Mouse (Mus musculus): ENCODE data around the gene Tpd52l1. TPM values are rescaled to one million over a fixed set of nuclear protein-coding genes. Genes with fewer than 3 reads are reported as not detected.

Tpd52l1 gene
- polyA plus RNA-seq (2015; fragmentation: Nextera tagmentation; extraction: Ambion mirVana): 31.7 and 35.8 TPM in 2 replicates

DNA sequence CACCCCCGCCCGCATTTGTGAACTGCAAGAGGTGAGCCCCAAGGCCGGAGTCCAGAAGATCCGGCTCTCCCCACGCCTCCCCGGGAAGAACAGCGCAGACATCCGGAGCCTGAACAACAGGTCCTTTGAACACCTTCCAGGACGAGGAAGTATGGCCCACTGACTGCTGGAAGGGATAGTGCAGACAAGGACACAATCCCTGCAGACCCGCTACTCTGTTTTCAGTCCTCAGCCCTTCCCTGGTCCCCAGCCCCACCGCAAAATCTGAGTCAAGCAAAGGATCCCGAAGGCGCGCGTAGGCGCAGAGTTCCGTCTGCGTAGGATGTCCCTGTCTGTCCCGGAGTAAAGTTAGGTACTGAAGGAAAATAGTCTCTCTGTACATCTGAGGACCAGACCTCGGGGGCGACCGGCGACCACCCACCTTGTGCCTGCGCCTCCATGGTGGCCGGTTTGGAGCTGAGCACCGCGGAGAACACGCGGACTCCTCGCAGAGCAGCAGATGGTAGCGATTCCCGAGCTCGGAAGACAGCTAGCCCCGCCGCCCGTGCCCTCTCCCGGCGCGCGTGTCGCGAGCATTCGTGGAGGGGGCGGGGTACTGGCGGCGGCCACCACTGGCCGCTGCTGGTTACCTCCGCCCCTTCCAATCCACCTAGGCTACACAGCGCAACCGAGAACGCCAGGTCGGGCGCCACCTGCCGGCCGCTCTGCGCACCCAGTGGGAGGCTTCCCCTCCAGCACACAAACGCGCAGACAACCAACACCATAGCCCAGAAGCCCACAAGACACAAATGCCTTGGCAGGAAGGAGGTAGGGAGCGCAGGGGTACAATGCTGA, at the start of gene Tpd52l1:
Tpd52l1 (minus strand) TSS at position 668 of the 834 bp plus-strand sequence.
- ATAC-seq (ENCODE audit: low FRiP score, low TSS enrichment): peak; percentile 99
- peak within 1 kb of the TSS; percentile 32; the same call in 1 of the 2 replicates for H3K27ac ChIP-seq (ENCODE audit: low read length)
- peak within 1 kb of the TSS; percentile 71 for H3K9ac ChIP-seq (replicated peaks; ENCODE audit: low read length)
- H3K9me3 ChIP-seq (ENCODE audit: low read length): no peaks in the 10 kb centered on the region
- H3K4me3 ChIP-seq (ENCODE audit: low read length): peak within 1 kb of the TSS; percentile 57
- 1% methylated on average over 59 of the region's 59 CpGs for WGBS
- no peaks in the 10 kb centered on the region for H3K27me3 ChIP-seq (ENCODE audit: insufficient read depth, low read length)
- H3K36me3 ChIP-seq (ENCODE audit: insufficient read depth, low read length): no peaks in the 10 kb centered on the region
- no peaks in the 10 kb centered on the region for H3K4me1 ChIP-seq (ENCODE audit: insufficient read depth, low read length)
- peak within 1 kb of the TSS; percentile 72 for H3K4me2 ChIP-seq (replicated peaks; ENCODE audit: low read depth, low read length)

DNA sequence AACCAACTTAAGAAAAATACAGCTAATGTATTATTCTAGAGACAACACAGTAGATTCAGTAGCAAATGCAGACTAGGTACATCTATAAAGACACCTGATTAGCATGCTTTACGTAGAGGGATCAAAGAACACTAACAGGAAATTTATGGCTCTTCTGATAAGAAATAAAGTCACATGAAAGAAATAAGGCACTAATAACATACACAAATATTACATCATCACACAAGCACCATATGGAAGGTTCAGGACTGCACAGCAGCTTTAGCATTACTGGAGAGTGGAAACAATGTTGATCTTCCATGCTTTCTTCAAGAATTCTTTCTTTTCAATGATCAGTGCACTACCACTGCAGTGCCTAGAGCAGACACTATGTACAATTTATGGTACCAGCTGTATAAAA, 48.5 kb upstream of the Tpd52l1 start:
- Histone ChIP-seq H3K27ac (ENCODE audit: low read length) (no peak overlapping the region), H3K27me3 (ENCODE audit: insufficient read depth, low read length) (no peaks in the 10 kb centered on the region), H3K9ac (replicated peaks; ENCODE audit: low read length) (no peak overlapping the region), H3K9me3 (ENCODE audit: low read length) (no peaks in the 10 kb centered on the region), H3K36me3 (ENCODE audit: insufficient read depth, low read length) (peaks cover 4% of the 10 kb centered on the region), H3K4me3 (ENCODE audit: low read length) (no peak overlapping the region), H3K4me2 (replicated peaks; ENCODE audit: low read depth, low read length) (no peak overlapping the region), H3K4me1 (ENCODE audit: insufficient read depth, low read length) (no peaks in the 10 kb centered on the region)
- 83% methylated on average over 1 of the region's 1 CpGs for WGBS
- no peak for ATAC-seq (ENCODE audit: low FRiP score, low TSS enrichment)

DNA sequence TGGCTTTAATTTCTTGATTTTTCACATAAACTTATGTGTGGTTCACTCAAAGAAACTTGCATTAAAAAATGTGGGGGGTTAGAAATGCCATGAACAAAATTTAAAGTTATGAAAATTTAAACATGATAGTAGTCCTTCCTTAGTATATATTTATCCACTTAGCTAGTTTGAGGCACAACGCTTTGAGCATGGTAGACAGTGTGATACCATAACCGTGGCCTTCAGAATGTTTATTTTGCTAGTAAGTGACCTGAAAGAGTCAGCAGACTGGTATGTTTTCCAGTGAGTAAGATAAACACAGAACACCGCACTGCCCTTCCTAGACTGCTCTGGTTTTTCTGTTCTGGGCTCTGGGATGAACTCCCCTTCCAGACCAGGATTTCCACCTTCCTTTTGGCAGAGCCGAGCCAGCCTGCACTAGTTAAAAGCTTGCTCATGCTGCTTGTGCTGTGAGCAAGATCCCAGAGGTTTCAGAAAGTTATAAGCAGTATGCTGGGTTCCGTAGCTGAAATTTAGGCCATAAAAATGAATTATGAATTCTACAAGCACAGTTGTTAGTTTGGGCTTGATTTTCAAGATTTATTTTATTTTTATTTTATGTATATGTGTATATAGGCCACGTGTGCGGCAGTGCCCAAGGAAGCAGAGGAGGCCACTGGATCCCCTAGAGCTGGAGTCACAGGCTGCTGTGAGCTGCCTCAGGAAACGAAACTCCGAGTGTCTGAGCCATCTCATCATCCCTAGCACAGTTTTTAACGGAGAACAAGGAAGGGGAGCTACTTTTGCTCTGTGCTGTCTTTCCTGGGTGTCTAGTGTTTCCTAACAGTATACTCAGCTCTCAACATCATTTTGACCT, 21.5 kb upstream of the Tpd52l1 start:
- Histone ChIP-seq H3K9me3 (ENCODE audit: low read length) (no peaks in the 10 kb centered on the region), H3K4me1 (ENCODE audit: insufficient read depth, low read length) (0 out of 2 replicates have a peak, but pooled peaks cover 3% of the 10 kb centered on the region), H3K27me3 (ENCODE audit: insufficient read depth, low read length) (no peaks in the 10 kb centered on the region), H3K36me3 (ENCODE audit: insufficient read depth, low read length) (no peaks in the 10 kb centered on the region), H3K4me3 (ENCODE audit: low read length) (no peak overlapping the region), H3K27ac (ENCODE audit: low read length) (no peak overlapping the region), H3K9ac (replicated peaks; ENCODE audit: low read length) (no peak overlapping the region), H3K4me2 (replicated peaks; ENCODE audit: low read depth, low read length) (no peak overlapping the region)
- peak; percentile 61 for ATAC-seq (ENCODE audit: low FRiP score, low TSS enrichment)
- 32% methylated on average over 10 of the region's 10 CpGs for WGBS

DNA sequence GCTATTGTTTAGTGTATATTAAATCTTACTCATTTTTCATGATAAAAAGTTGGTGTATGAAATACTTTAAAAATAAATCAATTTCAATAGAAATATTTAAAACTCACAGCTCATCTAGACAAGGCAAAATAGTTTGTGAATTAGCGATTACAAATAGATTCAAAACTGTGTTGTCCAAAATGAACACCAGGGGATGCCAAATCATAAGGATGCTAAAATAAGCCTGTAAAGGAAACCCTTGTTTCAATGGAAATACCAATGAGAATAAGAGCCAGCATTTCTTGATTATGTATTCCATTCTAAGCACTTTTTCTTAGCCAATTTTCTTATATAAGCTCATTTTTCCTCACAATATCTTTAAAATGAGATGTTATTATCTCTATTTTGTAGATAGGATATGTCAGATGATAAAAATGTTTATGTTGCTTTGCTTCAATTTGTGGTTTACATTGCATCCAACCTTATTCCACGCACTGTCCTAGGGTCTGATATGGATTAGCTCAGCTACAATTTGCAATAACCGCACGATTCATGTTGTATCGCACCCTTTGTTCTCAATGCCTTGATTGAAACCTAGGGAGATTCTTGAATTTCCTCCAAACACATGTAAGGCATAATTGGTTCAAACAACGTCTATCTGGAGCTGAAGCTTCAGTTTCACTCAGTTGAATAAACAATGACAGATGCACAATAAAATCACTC, 20.2 kb upstream of the Tpd52l1 start:
- no peaks in the 10 kb centered on the region for H3K36me3 ChIP-seq (ENCODE audit: insufficient read depth, low read length)
- WGBS: 84% methylated on average over 6 of the region's 6 CpGs
- no peak overlapping the region for H3K4me2 ChIP-seq (replicated peaks; ENCODE audit: low read depth, low read length)
- H3K27me3 ChIP-seq (ENCODE audit: insufficient read depth, low read length): no peaks in the 10 kb centered on the region
- H3K9me3 ChIP-seq (ENCODE audit: low read length): no peaks in the 10 kb centered on the region
- ATAC-seq (ENCODE audit: low FRiP score, low TSS enrichment): no peak
- H3K4me1 ChIP-seq (ENCODE audit: insufficient read depth, low read length): 0 out of 2 replicates have a peak, but pooled peaks cover 3% of the 10 kb centered on the region
- no peak overlapping the region for H3K4me3 ChIP-seq (ENCODE audit: low read length)
- H3K9ac ChIP-seq (replicated peaks; ENCODE audit: low read length): no peak overlapping the region
- H3K27ac ChIP-seq (ENCODE audit: low read length): no peak overlapping the region

- Histone ChIP-seq H3K27me3 (ENCODE audit: insufficient read depth, low read length) (no peaks in the 10 kb centered on the region), H3K4me2 (replicated peaks; ENCODE audit: low read depth, low read length) (no peak overlapping the region), H3K4me1 (ENCODE audit: insufficient read depth, low read length) (0 out of 2 replicates have a peak, but pooled peaks cover 3% of the 10 kb centered on the region), H3K9me3 (ENCODE audit: low read length) (no peaks in the 10 kb centered on the region), H3K27ac (ENCODE audit: low read length) (no peak overlapping the region), H3K36me3 (ENCODE audit: insufficient read depth, low read length) (no peaks in the 10 kb centered on the region), H3K4me3 (ENCODE audit: low read length) (no peak overlapping the region), H3K9ac (replicated peaks; ENCODE audit: low read length) (no peak overlapping the region)
- ATAC-seq (ENCODE audit: low FRiP score, low TSS enrichment): no peak
- WGBS: 63% methylated on average over 4 of the region's 4 CpGs
These were observed 19.7 kb upstream of the Tpd52l1 start for GRCm38 (mm10) chr10:31465424-31465823.

GRCm38 (mm10) chr10:31463044-31463443, 17.3 kb upstream of the Tpd52l1 start:
- H3K36me3 ChIP-seq (ENCODE audit: insufficient read depth, low read length): no peaks in the 10 kb centered on the region
- no peaks in the 10 kb centered on the region for H3K9me3 ChIP-seq (ENCODE audit: low read length)
- H3K4me1 ChIP-seq (ENCODE audit: insufficient read depth, low read length): 0 out of 2 replicates have a peak, but pooled peaks cover 3% of the 10 kb centered on the region
- no peak overlapping the region for H3K4me2 ChIP-seq (replicated peaks; ENCODE audit: low read depth, low read length)
- no peak overlapping the region for H3K4me3 ChIP-seq (ENCODE audit: low read length)
- no peak overlapping the region for H3K9ac ChIP-seq (replicated peaks; ENCODE audit: low read length)
- WGBS: 81% methylated on average over 2 of the region's 2 CpGs
- ATAC-seq (ENCODE audit: low FRiP score, low TSS enrichment): no peak
- no peak overlapping the region for H3K27ac ChIP-seq (ENCODE audit: low read length)
- H3K27me3 ChIP-seq (ENCODE audit: insufficient read depth, low read length): no peaks in the 10 kb centered on the region

DNA sequence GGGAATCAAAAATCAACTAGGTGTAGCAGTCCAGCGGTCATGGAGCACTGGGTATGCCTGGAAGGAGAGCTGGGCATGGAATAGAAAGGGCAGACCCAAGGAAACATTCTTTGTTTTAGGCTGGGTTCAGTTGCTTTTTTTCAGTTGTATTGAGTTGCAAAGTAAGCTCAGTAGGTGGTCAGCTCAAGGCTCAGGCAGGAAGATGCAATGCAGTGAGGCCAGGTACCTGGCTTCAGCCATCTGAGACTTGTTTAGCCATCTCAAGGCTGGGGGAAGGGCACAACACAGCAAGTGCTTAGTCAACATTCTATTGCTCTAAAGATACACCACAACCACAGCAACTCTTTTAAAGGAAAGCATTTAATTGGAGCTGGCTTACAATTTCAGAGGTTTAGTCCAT, 11.0 kb upstream of the Tpd52l1 start:
- no peak overlapping the region for H3K9ac ChIP-seq (replicated peaks; ENCODE audit: low read length)
- no peaks in the 10 kb centered on the region for H3K36me3 ChIP-seq (ENCODE audit: insufficient read depth, low read length)
- no peaks in the 10 kb centered on the region for H3K4me1 ChIP-seq (ENCODE audit: insufficient read depth, low read length)
- H3K4me3 ChIP-seq (ENCODE audit: low read length): no peak overlapping the region
- H3K27me3 ChIP-seq (ENCODE audit: insufficient read depth, low read length): no peaks in the 10 kb centered on the region
- H3K9me3 ChIP-seq (ENCODE audit: low read length): no peaks in the 10 kb centered on the region
- no peak overlapping the region for H3K4me2 ChIP-seq (replicated peaks; ENCODE audit: low read depth, low read length)
- H3K27ac ChIP-seq (ENCODE audit: low read length): no peak overlapping the region
- no peak for ATAC-seq (ENCODE audit: low FRiP score, low TSS enrichment)
- 69% methylated on average over 1 of the region's 1 CpGs for WGBS

DNA sequence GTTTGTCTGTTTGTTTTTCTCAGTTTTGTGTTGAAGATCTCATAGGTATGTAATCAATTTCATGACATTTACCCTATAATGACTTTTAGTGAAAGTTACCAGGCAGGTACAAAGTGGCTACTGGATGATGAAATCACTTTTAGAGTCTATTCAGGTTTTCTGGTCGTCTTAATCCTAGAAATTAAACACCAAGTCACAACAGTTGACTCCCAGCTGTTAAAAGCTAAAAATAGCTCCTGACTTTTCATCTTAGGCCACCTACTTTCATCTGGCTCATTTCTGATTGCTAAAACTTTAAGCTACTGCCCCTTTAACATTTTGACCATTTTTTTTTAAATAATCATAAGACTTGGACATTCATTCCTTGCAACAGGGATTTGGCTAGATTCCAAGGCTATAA, 1.3 kb upstream of the Tpd52l1 start:
- H3K4me2 ChIP-seq (replicated peaks; ENCODE audit: low read depth, low read length): no peak overlapping the region
- H3K9me3 ChIP-seq (ENCODE audit: low read length): no peaks in the 10 kb centered on the region
- no peaks in the 10 kb centered on the region for H3K4me1 ChIP-seq (ENCODE audit: insufficient read depth, low read length)
- H3K27ac ChIP-seq (ENCODE audit: low read length): no peak overlapping the region
- H3K36me3 ChIP-seq (ENCODE audit: insufficient read depth, low read length): no peaks in the 10 kb centered on the region
- H3K27me3 ChIP-seq (ENCODE audit: insufficient read depth, low read length): no peaks in the 10 kb centered on the region
- no peak for ATAC-seq (ENCODE audit: low FRiP score, low TSS enrichment)
- WGBS: 39% methylated on average over 1 of the region's 1 CpGs
- no peak overlapping the region for H3K4me3 ChIP-seq (ENCODE audit: low read length)
- H3K9ac ChIP-seq (replicated peaks; ENCODE audit: low read length): no peak overlapping the region

GRCm38 (mm10) chr10:31444206-31444605, 1.6 kb downstream of the Tpd52l1 start:
- Histone ChIP-seq H3K4me3 (ENCODE audit: low read length) (no peak overlapping the region), H3K27me3 (ENCODE audit: insufficient read depth, low read length) (no peaks in the 10 kb centered on the region), H3K9me3 (ENCODE audit: low read length) (no peaks in the 10 kb centered on the region), H3K36me3 (ENCODE audit: insufficient read depth, low read length) (no peaks in the 10 kb centered on the region), H3K4me2 (replicated peaks; ENCODE audit: low read depth, low read length) (no peak overlapping the region), H3K27ac (ENCODE audit: low read length) (no peak overlapping the region), H3K9ac (replicated peaks; ENCODE audit: low read length) (no peak overlapping the region), H3K4me1 (ENCODE audit: insufficient read depth, low read length) (no peaks in the 10 kb centered on the region)
- no peak for ATAC-seq (ENCODE audit: low FRiP score, low TSS enrichment)
- WGBS: 78% methylated on average over 7 of the region's 7 CpGs

All from kidney, embryonic 16.5 days (tissue).